Mouse (Mus musculus) G1E (cell line): ENCODE measurements around the gene 6030468B19Rik. TPM values are rescaled to one million over a fixed set of nuclear protein-coding genes. Genes with fewer than 3 reads are reported as not detected.

ENCODE experiments used
- ATAC-seq: 2 replicates; pipeline ENCODE4 v1.8.0; 2016; ENCODE audit warnings: mild to moderate bottlenecking; ENCODE audit not compliant: insufficient number of reproducible peaks, poor library complexity, low FRiP score, severe bottlenecking; ENCODE audit errors: extremely low read depth
- DNase-seq: peaks from one replicate; pipeline ENCODE4 v3.0.0; 2012; ENCODE audit warnings: low spot score
- H3K27me3 ChIP-seq: 2 replicates; pipeline ENCODE4 v1.6.1; 2012; ENCODE audit warnings: mild to moderate bottlenecking, low read length, inconsistent platforms; ENCODE audit not compliant: insufficient read depth
- H3K36me3 ChIP-seq: replicated peaks from 2 replicates; pipeline ENCODE3; 2012; ENCODE audit warnings: mild to moderate bottlenecking, inconsistent platforms
- H3K4me1 ChIP-seq: 2 replicates; pipeline ENCODE4 v1.6.1; 2012; ENCODE audit warnings: low read depth, low read length, inconsistent platforms, mixed read lengths; ENCODE audit not compliant: insufficient read depth
- H3K4me3 ChIP-seq: 2 replicates; pipeline ENCODE4 v1.5.1; 2012; ENCODE audit warnings: low read depth, mild to moderate bottlenecking, inconsistent platforms, low read length, moderate library complexity, mixed read lengths
- H3K9me3 ChIP-seq: replicated peaks from 2 replicates; pipeline ENCODE4 v1.6.1; 2012; ENCODE audit warnings: inconsistent platforms
- CTCF ChIP-seq: IDR thresholded peaks from 2 replicates; pipeline ENCODE4 v1.5.1; 2012; ENCODE audit warnings: low read depth, low read length, inconsistent platforms, mixed read lengths
- GATA1 ChIP-seq: IDR thresholded peaks from 2 replicates; pipeline ENCODE4 v1.6.1; 2012; ENCODE audit warnings: borderline replicate concordance, low read length, inconsistent platforms, mixed read lengths
- GATA2 ChIP-seq: IDR thresholded peaks from 2 replicates; pipeline ENCODE4 v1.6.1; 2012; ENCODE audit warnings: low read depth, low read length, inconsistent platforms, borderline replicate concordance
- POLR2AphosphoS5 ChIP-seq: IDR thresholded peaks from 2 replicates; pipeline ENCODE4 v1.6.1; 2012; ENCODE audit warnings: low read depth, low read length, inconsistent platforms; ENCODE audit not compliant: insufficient replicate concordance
- TAL1 ChIP-seq: conservative IDR thresholded peaks from 2 replicates; pipeline ENCODE4 v1.6.1; 2012; ENCODE audit warnings: low read depth, low read length, inconsistent platforms, mixed read lengths
- polyA plus RNA-seq: library from polyadenylated mRNA; stranded (reverse); fragments of >175 nt; gene quantifications from 2 replicates; pipeline ENCODE4 v1.2.3, GENCODE M21; 2012
- total RNA-seq, 2 experiments: library from RNA; stranded (forward) in 1 of 2; stranded (reverse) in 1 of 2; fragments of 200-1000 nt in 1 of 2; fragments of >200 nt in 1 of 2; fragmentation: Nextera tagmentation in 1 of 2; gene quantifications; 2 replicates each; pipeline ENCODE4 v1.2.3; 2014 to 2017

Gene 6030468B19Rik
- total and polyA plus RNA-seq, 3 experiments, result 3.3 to 20.9 (median 10.3) TPM

DNA sequence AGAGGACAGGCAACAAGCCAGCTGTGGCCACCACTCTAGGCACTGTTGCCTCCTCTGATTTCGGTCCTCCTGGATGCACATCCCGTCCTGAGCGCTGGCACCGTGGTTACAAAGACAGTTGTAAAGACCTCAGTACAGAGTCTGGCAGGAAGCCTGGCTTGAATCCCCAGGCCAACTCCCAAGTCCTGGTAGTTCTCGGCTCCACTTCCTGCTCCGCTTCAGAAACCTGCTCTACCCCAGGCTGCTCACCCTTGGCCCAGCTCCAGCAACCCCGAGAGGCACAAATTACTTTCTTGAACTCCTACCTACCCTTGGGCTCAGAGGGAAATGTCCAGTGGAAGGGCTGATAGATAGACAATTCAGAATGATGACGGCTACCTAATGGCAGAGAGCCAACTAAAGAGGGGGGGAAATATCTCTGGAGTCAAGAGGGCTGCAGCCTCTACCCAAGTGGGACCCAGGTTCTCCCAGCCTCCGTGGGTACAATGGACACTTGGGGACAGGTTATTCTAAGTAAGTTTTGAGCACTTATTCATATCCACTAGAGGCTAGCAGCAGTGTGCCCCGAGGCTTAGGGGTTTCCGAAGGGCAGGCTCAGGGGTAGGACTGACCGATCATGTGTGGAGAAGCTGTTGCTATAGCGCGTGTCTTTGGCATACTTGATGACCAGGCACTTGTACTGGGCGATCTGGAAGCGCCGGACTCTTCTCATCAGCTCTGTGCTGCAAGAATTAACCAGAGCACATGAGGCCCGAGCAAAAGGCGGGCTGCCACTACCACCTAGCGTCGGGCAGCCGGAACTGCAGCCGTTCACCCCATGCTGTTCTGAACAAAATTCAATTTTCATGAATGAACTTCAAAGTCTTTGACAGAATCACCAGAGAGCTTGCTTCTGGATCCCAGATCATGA lies 26.9 kb downstream of the 6030468B19Rik start:
- peaks cover 89% of the 10 kb centered on the region for H3K4me1 ChIP-seq
- ATAC-seq (0 out of 2 replicates have a peak, but pooled peaks have one; percentile 36), DNase-seq (peak; percentile 70)
- H3K4me3 ChIP-seq, result peak overlapping the region; percentile 79
- H3K9me3 ChIP-seq, result no peaks in the 10 kb centered on the region
- H3K36me3 ChIP-seq, result peaks cover 52% of the 10 kb centered on the region
- TF ChIP-seq CTCF (peak; percentile 75), GATA2 (no peak)
- no peaks in the 10 kb centered on the region for H3K27me3 ChIP-seq

DNA sequence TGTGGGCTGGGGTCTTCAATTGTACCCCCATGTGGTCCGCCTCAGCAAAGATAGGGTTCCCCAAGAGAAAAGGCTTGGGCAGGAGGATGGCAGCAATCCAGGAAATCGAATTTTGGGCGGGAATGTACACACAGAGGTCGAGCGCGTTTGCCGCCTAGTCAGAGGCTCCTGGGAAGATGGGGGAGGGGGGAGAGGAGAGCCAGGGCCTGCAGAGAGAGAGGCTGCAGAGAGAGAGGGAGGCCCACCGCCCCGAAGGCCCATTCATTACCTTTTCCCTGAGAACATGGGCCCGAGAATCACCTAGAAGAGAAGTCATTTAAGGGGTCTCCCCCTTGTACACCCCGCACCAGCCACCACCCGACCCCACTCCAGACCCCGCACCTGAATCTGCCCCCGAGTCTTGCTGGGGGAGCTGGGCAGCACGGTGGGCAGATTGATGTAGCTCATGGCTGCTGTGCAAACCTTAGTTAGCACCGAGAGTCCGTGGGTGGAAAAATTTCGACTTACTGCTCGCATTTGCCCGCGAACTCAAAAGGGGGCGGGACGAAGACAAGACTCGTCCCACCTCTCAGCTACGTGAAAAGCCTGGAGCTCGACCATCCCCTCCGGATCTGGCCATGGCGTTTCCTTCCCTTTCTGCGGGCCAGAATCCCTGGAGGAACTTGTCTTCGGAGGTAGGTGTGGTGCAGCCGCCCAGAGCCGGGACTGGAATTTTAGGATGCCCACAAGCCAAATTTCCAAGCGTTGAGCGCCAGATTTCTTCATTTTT lies 28.1 kb downstream of the 6030468B19Rik start, which contains the start of the genes Afmid and Tk1:
Gene Afmid (plus strand): TSS at position 592 of the 769 bp plus-strand sequence.
Gene Tk1 (minus strand): TSS at position 760 of the 769 bp plus-strand sequence.
- DNase-seq (peak; percentile 75), ATAC-seq (peak; percentile 50)

DNA sequence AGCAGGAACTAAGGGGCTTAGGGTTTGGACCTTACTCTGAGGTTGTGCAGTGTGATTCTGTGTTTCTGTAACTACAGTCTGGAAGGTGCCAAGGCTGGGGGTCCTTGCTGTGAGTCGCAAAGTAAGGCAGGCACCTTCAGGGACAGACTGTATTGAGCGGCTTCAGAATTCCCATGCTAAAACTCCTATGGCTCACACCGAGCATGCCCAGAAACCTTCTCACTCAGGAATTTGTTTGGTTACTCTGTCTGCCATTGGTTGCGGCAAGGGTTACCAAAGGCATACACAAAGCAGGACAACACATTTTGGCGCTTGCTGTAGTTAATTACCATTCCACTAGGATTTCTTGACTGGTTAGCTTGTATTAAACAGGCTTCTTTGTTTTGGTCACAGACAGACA lies 28.7 kb downstream of the 6030468B19Rik start:
- ATAC-seq, result 0 out of 2 replicates have a peak, but pooled peaks have one; percentile 6
- peaks cover 87% of the 10 kb centered on the region for H3K4me1 ChIP-seq
- peaks cover 40% of the 10 kb centered on the region for H3K36me3 ChIP-seq
- peak overlapping the region; percentile 79 for H3K4me3 ChIP-seq
- no peak for DNase-seq
- no peaks in the 10 kb centered on the region for H3K9me3 ChIP-seq
- no peaks in the 10 kb centered on the region for H3K27me3 ChIP-seq
- no peak for TF ChIP-seq CTCF
- TF ChIP-seq GATA2, result no peak
- no peak for TF ChIP-seq TAL1
- no peak for TF ChIP-seq GATA1

More for the DNA sequence above, 28.1 kb downstream of the 6030468B19Rik start, which contains the start of the genes Afmid and Tk1:
- Histone ChIP-seq H3K9me3 (no peaks in the 10 kb centered on the region), H3K4me3 (peak within 1 kb of the TSS; percentile 79), H3K36me3 (peaks cover 44% of the 10 kb centered on the region), H3K4me1 (peaks cover 87% of the 10 kb centered on the region), H3K27me3 (no peaks in the 10 kb centered on the region)
- TF ChIP-seq GATA1 (no peak), GATA2 (no peak), POLR2AphosphoS5 (no peak), TAL1 (no peak), CTCF (no peak)

DNA sequence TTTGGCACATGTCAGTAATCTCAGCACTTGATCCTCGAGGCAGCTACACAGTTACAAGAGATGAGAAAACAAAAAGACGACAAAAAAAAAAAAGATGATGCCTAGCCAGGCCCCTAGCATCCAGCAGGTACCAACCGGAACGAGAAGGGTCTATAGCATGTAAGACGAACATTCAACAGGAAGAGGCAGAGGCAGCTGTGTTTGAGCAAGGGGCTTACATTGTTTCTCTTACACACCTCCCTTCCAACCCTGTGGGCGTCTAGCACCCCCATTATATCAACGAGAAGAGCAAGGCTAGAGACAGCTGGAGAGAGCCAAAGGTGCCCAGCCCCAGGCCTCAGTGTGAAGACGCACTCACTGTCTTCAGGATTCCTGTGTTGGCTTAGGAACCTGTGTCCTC lies 29.5 kb downstream of the 6030468B19Rik start:
- no peak overlapping the region for H3K4me3 ChIP-seq
- DNase-seq, result no peak

DNA sequence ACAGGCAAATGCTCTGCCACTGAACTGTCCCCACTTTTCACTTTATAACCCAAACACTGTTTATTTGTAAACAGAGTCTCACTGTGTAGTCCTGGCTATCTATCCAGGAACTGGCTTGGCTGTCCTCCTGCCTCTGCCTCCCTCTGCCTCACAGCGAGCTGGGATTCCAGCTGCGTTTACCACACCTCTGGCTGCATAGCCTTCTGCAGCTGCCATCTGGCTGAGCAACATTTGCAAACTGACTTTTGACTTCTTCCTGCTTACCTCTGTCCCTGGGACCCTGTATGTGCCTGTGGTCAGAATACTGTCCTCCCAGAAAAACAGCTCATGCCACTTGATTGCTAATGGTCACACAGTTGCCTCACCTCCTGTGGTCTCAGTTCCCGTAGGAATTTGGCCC lies 29.9 kb downstream of the 6030468B19Rik start:
- Histone ChIP-seq H3K36me3 (peaks cover 28% of the 10 kb centered on the region), H3K4me3 (no peak overlapping the region), H3K9me3 (no peaks in the 10 kb centered on the region), H3K4me1 (peaks cover 85% of the 10 kb centered on the region), H3K27me3 (no peaks in the 10 kb centered on the region)
- TF ChIP-seq POLR2AphosphoS5 (no peak), GATA1 (no peak), GATA2 (no peak), CTCF (no peak), TAL1 (no peak)
- DNase-seq (no peak), ATAC-seq (no peak)

More for the DNA sequence above, 29.5 kb downstream of the 6030468B19Rik start:
- no peak for TF ChIP-seq TAL1
- TF ChIP-seq GATA2, result no peak
- TF ChIP-seq CTCF, result no peak
- no peak for TF ChIP-seq POLR2AphosphoS5
- TF ChIP-seq GATA1, result no peak
- Histone ChIP-seq H3K27me3 (no peaks in the 10 kb centered on the region), H3K9me3 (no peaks in the 10 kb centered on the region), H3K4me1 (peaks cover 85% of the 10 kb centered on the region), H3K36me3 (peaks cover 33% of the 10 kb centered on the region)
- ATAC-seq, result no peak
